Mouse (Mus musculus): ENCODE measurements around the gene Map4k3.

DNA sequence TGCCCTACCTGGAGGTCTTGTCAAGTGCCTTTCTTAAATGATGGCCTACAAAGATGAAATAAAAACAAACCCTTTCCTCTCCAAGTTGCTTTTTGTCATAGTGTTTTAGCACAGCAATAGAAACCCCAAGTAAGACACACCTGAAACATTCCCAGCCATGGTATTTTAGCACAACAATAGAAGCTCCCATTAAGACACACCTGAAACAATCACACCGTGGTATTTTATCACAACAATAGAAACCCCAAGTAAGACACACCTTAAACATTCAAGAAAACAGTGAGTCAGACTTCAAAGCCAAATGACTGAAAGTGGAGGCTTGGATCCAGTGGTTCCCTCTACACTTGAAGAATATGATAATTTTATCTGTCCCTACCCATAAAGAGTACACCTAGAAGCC, 92.5 kb downstream of the Map4k3 start:
- TF ChIP-seq CTCF (IDR thresholded peaks at IDR 0.05) (no peak), EP300 (IDR thresholded peaks at IDR 0.05) (no peak)

Measured in lung, postnatal 0 days (tissue).